Mouse (Mus musculus): ENCODE measurements around the gene Aplnr. TPM values are rescaled to one million over a fixed set of nuclear protein-coding genes. Genes with fewer than 3 reads are reported as not detected.

Aplnr gene
- polyA plus RNA-seq, 1 experiment = 3.3 TPM

- Histone ChIP-seq H3K27ac (ENCODE audit: insufficient read depth, low read length) (no peak overlapping the region), H3K9me3 (replicated peaks; ENCODE audit: control insufficient read depth, insufficient read depth, low read length, poor library complexity, severe bottlenecking) (no peaks in the 10 kb centered on the region), H3K9ac (ENCODE audit: low read depth, poor library complexity, severe bottlenecking) (no peak overlapping the region), H3K4me1 (ENCODE audit: control insufficient read depth, insufficient read depth, low read length) (no peaks in the 10 kb centered on the region), H3K27me3 (ENCODE audit: control insufficient read depth, insufficient read depth, low read length, poor library complexity, severe bottlenecking) (no peaks in the 10 kb centered on the region), H3K4me3 (ENCODE audit: low read depth, low read length) (no peak overlapping the region), H3K36me3 (ENCODE audit: control insufficient read depth, insufficient read depth, low read length, poor library complexity, severe bottlenecking) (no peaks in the 10 kb centered on the region)
- no peak for TF ChIP-seq EP300 (IDR thresholded peaks at IDR 0.05; ENCODE audit: insufficient read depth, low read depth, low read length)
- no peak for TF ChIP-seq POLR2A (IDR thresholded peaks at IDR 0.05; ENCODE audit: insufficient read depth, low read length)
- no peak for TF ChIP-seq CTCF (IDR thresholded peaks at IDR 0.05; ENCODE audit: low read depth, low read length)
These were observed 3.8 kb upstream of the Aplnr start for GRCm38 (mm10) chr2:85132204-85132603.

GRCm38 (mm10) chr2:85135099-85135498 is 926 bp upstream of the Aplnr start:
- Histone ChIP-seq H3K4me1 (ENCODE audit: control insufficient read depth, insufficient read depth, low read length) (no peaks in the 10 kb centered on the region), H3K4me3 (ENCODE audit: low read depth, low read length) (no peak overlapping the region), H3K36me3 (ENCODE audit: control insufficient read depth, insufficient read depth, low read length, poor library complexity, severe bottlenecking) (no peaks in the 10 kb centered on the region), H3K27ac (ENCODE audit: insufficient read depth, low read length) (no peak overlapping the region), H3K9me3 (replicated peaks; ENCODE audit: control insufficient read depth, insufficient read depth, low read length, poor library complexity, severe bottlenecking) (no peaks in the 10 kb centered on the region), H3K27me3 (ENCODE audit: control insufficient read depth, insufficient read depth, low read length, poor library complexity, severe bottlenecking) (no peaks in the 10 kb centered on the region), H3K9ac (ENCODE audit: low read depth, poor library complexity, severe bottlenecking) (no peak overlapping the region)
- TF ChIP-seq CTCF (IDR thresholded peaks at IDR 0.05; ENCODE audit: low read depth, low read length) = no peak
- no peak for TF ChIP-seq POLR2A (IDR thresholded peaks at IDR 0.05; ENCODE audit: insufficient read depth, low read length)
- no peak for TF ChIP-seq EP300 (IDR thresholded peaks at IDR 0.05; ENCODE audit: insufficient read depth, low read depth, low read length)

GRCm38 (mm10) chr2:85136831-85137520 is 951 bp downstream of the Aplnr start:
- TF ChIP-seq EP300 (IDR thresholded peaks at IDR 0.05; ENCODE audit: insufficient read depth, low read depth, low read length) = no peak
- no peak for TF ChIP-seq POLR2A (IDR thresholded peaks at IDR 0.05; ENCODE audit: insufficient read depth, low read length)
- no peak for TF ChIP-seq CTCF (IDR thresholded peaks at IDR 0.05; ENCODE audit: low read depth, low read length)
- H3K27ac ChIP-seq (ENCODE audit: insufficient read depth, low read length) = no peak overlapping the region
- no peaks in the 10 kb centered on the region for H3K4me1 ChIP-seq (ENCODE audit: control insufficient read depth, insufficient read depth, low read length)
- no peaks in the 10 kb centered on the region for H3K36me3 ChIP-seq (ENCODE audit: control insufficient read depth, insufficient read depth, low read length, poor library complexity, severe bottlenecking)
- no peak overlapping the region for H3K4me3 ChIP-seq (ENCODE audit: low read depth, low read length)
- H3K9me3 ChIP-seq (replicated peaks; ENCODE audit: control insufficient read depth, insufficient read depth, low read length, poor library complexity, severe bottlenecking) = no peaks in the 10 kb centered on the region
- no peaks in the 10 kb centered on the region for H3K27me3 ChIP-seq (ENCODE audit: control insufficient read depth, insufficient read depth, low read length, poor library complexity, severe bottlenecking)
- no peak overlapping the region for H3K9ac ChIP-seq (ENCODE audit: low read depth, poor library complexity, severe bottlenecking)

- no peaks in the 10 kb centered on the region for H3K27me3 ChIP-seq (ENCODE audit: control insufficient read depth, insufficient read depth, low read length, poor library complexity, severe bottlenecking)
- H3K36me3 ChIP-seq (ENCODE audit: control insufficient read depth, insufficient read depth, low read length, poor library complexity, severe bottlenecking) = no peaks in the 10 kb centered on the region
- no peaks in the 10 kb centered on the region for H3K4me1 ChIP-seq (ENCODE audit: control insufficient read depth, insufficient read depth, low read length)
- H3K4me3 ChIP-seq (ENCODE audit: low read depth, low read length) = no peak overlapping the region
- no peak overlapping the region for H3K9ac ChIP-seq (ENCODE audit: low read depth, poor library complexity, severe bottlenecking)
- H3K9me3 ChIP-seq (replicated peaks; ENCODE audit: control insufficient read depth, insufficient read depth, low read length, poor library complexity, severe bottlenecking) = no peaks in the 10 kb centered on the region
- no peak for TF ChIP-seq EP300 (IDR thresholded peaks at IDR 0.05; ENCODE audit: insufficient read depth, low read depth, low read length)
- no peak for TF ChIP-seq CTCF (IDR thresholded peaks at IDR 0.05; ENCODE audit: low read depth, low read length)
- TF ChIP-seq POLR2A (IDR thresholded peaks at IDR 0.05; ENCODE audit: insufficient read depth, low read length) = no peak
- no peak overlapping the region for H3K27ac ChIP-seq (ENCODE audit: insufficient read depth, low read length)
These were observed 1.6 kb downstream of the Aplnr start for GRCm38 (mm10) chr2:85137601-85138140.

GRCm38 (mm10) chr2:85138143-85138542 is 2.1 kb downstream of the Aplnr start:
- Histone ChIP-seq H3K36me3 (ENCODE audit: control insufficient read depth, insufficient read depth, low read length, poor library complexity, severe bottlenecking) (no peaks in the 10 kb centered on the region), H3K4me1 (ENCODE audit: control insufficient read depth, insufficient read depth, low read length) (no peaks in the 10 kb centered on the region), H3K27me3 (ENCODE audit: control insufficient read depth, insufficient read depth, low read length, poor library complexity, severe bottlenecking) (no peaks in the 10 kb centered on the region), H3K9me3 (replicated peaks; ENCODE audit: control insufficient read depth, insufficient read depth, low read length, poor library complexity, severe bottlenecking) (no peaks in the 10 kb centered on the region), H3K27ac (ENCODE audit: insufficient read depth, low read length) (no peak overlapping the region), H3K4me3 (ENCODE audit: low read depth, low read length) (no peak overlapping the region), H3K9ac (ENCODE audit: low read depth, poor library complexity, severe bottlenecking) (no peak overlapping the region)
- TF ChIP-seq CTCF (IDR thresholded peaks at IDR 0.05; ENCODE audit: low read depth, low read length) (no peak), EP300 (IDR thresholded peaks at IDR 0.05; ENCODE audit: insufficient read depth, low read depth, low read length) (no peak), POLR2A (IDR thresholded peaks at IDR 0.05; ENCODE audit: insufficient read depth, low read length) (no peak)

- TF ChIP-seq EP300 (IDR thresholded peaks at IDR 0.05; ENCODE audit: insufficient read depth, low read depth, low read length) (no peak), POLR2A (IDR thresholded peaks at IDR 0.05; ENCODE audit: insufficient read depth, low read length) (no peak), CTCF (IDR thresholded peaks at IDR 0.05; ENCODE audit: low read depth, low read length) (no peak)
- Histone ChIP-seq H3K4me3 (ENCODE audit: low read depth, low read length) (no peak overlapping the region), H3K27ac (ENCODE audit: insufficient read depth, low read length) (no peak overlapping the region), H3K27me3 (ENCODE audit: control insufficient read depth, insufficient read depth, low read length, poor library complexity, severe bottlenecking) (no peaks in the 10 kb centered on the region), H3K9ac (ENCODE audit: low read depth, poor library complexity, severe bottlenecking) (no peak overlapping the region), H3K9me3 (replicated peaks; ENCODE audit: control insufficient read depth, insufficient read depth, low read length, poor library complexity, severe bottlenecking) (no peaks in the 10 kb centered on the region), H3K36me3 (ENCODE audit: control insufficient read depth, insufficient read depth, low read length, poor library complexity, severe bottlenecking) (no peaks in the 10 kb centered on the region), H3K4me1 (ENCODE audit: control insufficient read depth, insufficient read depth, low read length) (no peaks in the 10 kb centered on the region)
These were observed 3.4 kb downstream of the Aplnr start for GRCm38 (mm10) chr2:85139393-85139792.
